Mouse (Mus musculus) layer of hippocampus, postnatal 36 days (tissue): ENCODE data around the gene Them5. TPM values are rescaled to one million over a fixed set of nuclear protein-coding genes. Genes with fewer than 3 reads are reported as not detected.

ENCODE experiments used
- total RNA-seq, 2 experiments: library from RNA; stranded (reverse); gene quantifications; 2 replicates each; pipeline ENCODE4 v1.2.3; 2021

The Them5 gene
- total RNA-seq, 2 experiments from 2014 or later, result not detected

Other genes starting within 250 kb of the Them5 start
- gene Gm10696, start 163.9 kb upstream of the Them5 start, total RNA-seq, result not detected
- not detected for gene Gm5286, start 145.4 kb upstream of the Them5 start, total RNA-seq
- not detected for gene Gm4778, start 78.1 kb upstream of the Them5 start, total RNA-seq
- 10 to 100 TPM; 27.6 to 30.7 TPM for gene Them4, start 32.0 kb upstream of the Them5 start, total RNA-seq
- gene C2cd4d, start 20.3 kb downstream of the Them5 start, total RNA-seq, result not detected
- gene Rorc, start 30.7 kb downstream of the Them5 start, total RNA-seq, result under 1 TPM; 0.57 to 0.86 TPM
- 1 to 10 TPM in 1 of 2 experiments, under 1 TPM in 1; 0.78 to 1.2 TPM for gene Lingo4, start 56.4 kb downstream of the Them5 start, total RNA-seq
- 10 to 100 TPM; 39.1 to 43.4 TPM for gene Tdrkh, start 71.2 kb downstream of the Them5 start, total RNA-seq
- gene Mrpl9, start 101.2 kb downstream of the Them5 start, total RNA-seq, result 10 to 100 TPM; 44.7 to 45.3 TPM
- not detected for gene Oaz3, start 101.8 kb downstream of the Them5 start, total RNA-seq
- gene Celf3, start 136.2 kb downstream of the Them5 start, total RNA-seq, result 100 to 1,000 TPM; 156 to 195 TPM
- 1 to 10 TPM; 5.7 to 6.3 TPM for gene Riiad1, start 138.2 kb downstream of the Them5 start, total RNA-seq
- 100 to 1,000 TPM; 113 to 119 TPM for gene Snx27, start 240.6 kb downstream of the Them5 start, total RNA-seq